Mouse (Mus musculus) G1E (cell line): Measurements from ENCODE around the gene Top1. TPM values are rescaled to one million over a fixed set of nuclear protein-coding genes. Genes with fewer than 3 reads are reported as not detected.

Source experiments
- ATAC-seq: 2 replicates; pipeline ENCODE4 v1.8.0; 2016; ENCODE audit warnings: mild to moderate bottlenecking; ENCODE audit not compliant: insufficient number of reproducible peaks, poor library complexity, low FRiP score, severe bottlenecking; ENCODE audit errors: extremely low read depth
- DNase-seq: peaks from one replicate; pipeline ENCODE4 v3.0.0; 2012; ENCODE audit warnings: low spot score
- H3K27me3 ChIP-seq: 2 replicates; pipeline ENCODE4 v1.6.1; 2012; ENCODE audit warnings: mild to moderate bottlenecking, low read length, inconsistent platforms; ENCODE audit not compliant: insufficient read depth
- H3K36me3 ChIP-seq: replicated peaks from 2 replicates; pipeline ENCODE3; 2012; ENCODE audit warnings: mild to moderate bottlenecking, inconsistent platforms
- H3K4me1 ChIP-seq: 2 replicates; pipeline ENCODE4 v1.6.1; 2012; ENCODE audit warnings: low read depth, low read length, inconsistent platforms, mixed read lengths; ENCODE audit not compliant: insufficient read depth
- H3K4me3 ChIP-seq: 2 replicates; pipeline ENCODE4 v1.5.1; 2012; ENCODE audit warnings: low read depth, mild to moderate bottlenecking, inconsistent platforms, low read length, moderate library complexity, mixed read lengths
- H3K9me3 ChIP-seq: replicated peaks from 2 replicates; pipeline ENCODE4 v1.6.1; 2012; ENCODE audit warnings: inconsistent platforms
- CTCF ChIP-seq: IDR thresholded peaks from 2 replicates; pipeline ENCODE4 v1.5.1; 2012; ENCODE audit warnings: low read depth, low read length, inconsistent platforms, mixed read lengths
- GATA1 ChIP-seq: IDR thresholded peaks from 2 replicates; pipeline ENCODE4 v1.6.1; 2012; ENCODE audit warnings: borderline replicate concordance, low read length, inconsistent platforms, mixed read lengths
- GATA2 ChIP-seq: IDR thresholded peaks from 2 replicates; pipeline ENCODE4 v1.6.1; 2012; ENCODE audit warnings: low read depth, low read length, inconsistent platforms, borderline replicate concordance
- POLR2AphosphoS5 ChIP-seq: IDR thresholded peaks from 2 replicates; pipeline ENCODE4 v1.6.1; 2012; ENCODE audit warnings: low read depth, low read length, inconsistent platforms; ENCODE audit not compliant: insufficient replicate concordance
- TAL1 ChIP-seq: conservative IDR thresholded peaks from 2 replicates; pipeline ENCODE4 v1.6.1; 2012; ENCODE audit warnings: low read depth, low read length, inconsistent platforms, mixed read lengths
- polyA plus RNA-seq: library from polyadenylated mRNA; stranded (reverse); fragments of >175 nt; gene quantifications from 2 replicates; pipeline ENCODE4 v1.2.3, GENCODE M21; 2012
- total RNA-seq, 2 experiments: library from RNA; stranded (forward) in 1 of 2; stranded (reverse) in 1 of 2; fragments of 200-1000 nt in 1 of 2; fragments of >200 nt in 1 of 2; fragmentation: Nextera tagmentation in 1 of 2; gene quantifications; 2 replicates each; pipeline ENCODE4 v1.2.3; 2014 to 2017

Gene Top1
- total and polyA plus RNA-seq, 3 experiments: 113 to 184 (median 136) TPM

- Histone ChIP-seq H3K4me3 (no peak overlapping the region), H3K36me3 (peaks cover 19% of the 10 kb centered on the region), H3K27me3 (no peaks in the 10 kb centered on the region), H3K4me1 (no peaks in the 10 kb centered on the region), H3K9me3 (no peaks in the 10 kb centered on the region)
- DNase-seq (no peak), ATAC-seq (no peak)
- TF ChIP-seq GATA2: no peak
- no peak for TF ChIP-seq POLR2AphosphoS5
- TF ChIP-seq TAL1: no peak
- TF ChIP-seq GATA1: no peak
- TF ChIP-seq CTCF: no peak
Measured at GRCm38 (mm10) chr2:160766371-160766771, 120.7 kb downstream of the Top1 start.

- Histone ChIP-seq H3K27me3 (no peaks in the 10 kb centered on the region), H3K36me3 (peaks cover 14% of the 10 kb centered on the region), H3K4me3 (no peak overlapping the region), H3K9me3 (no peaks in the 10 kb centered on the region), H3K4me1 (no peaks in the 10 kb centered on the region)
- no peak for TF ChIP-seq GATA1
- no peak for DNase-seq
- no peak for ATAC-seq
Measured at GRCm38 (mm10) chr2:160767201-160767600, 121.5 kb downstream of the Top1 start.

GRCm38 (mm10) chr2:160768097-160768695 is 122.5 kb downstream of the Top1 start:
- TF ChIP-seq GATA2 (no peak), GATA1 (no peak), POLR2AphosphoS5 (no peak), TAL1 (no peak), CTCF (no peak)
- no peaks in the 10 kb centered on the region for H3K27me3 ChIP-seq
- H3K4me1 ChIP-seq: no peaks in the 10 kb centered on the region
- H3K4me3 ChIP-seq: no peak overlapping the region
- H3K9me3 ChIP-seq: no peaks in the 10 kb centered on the region
- DNase-seq (no peak), ATAC-seq (no peak)
- H3K36me3 ChIP-seq: peaks cover 11% of the 10 kb centered on the region

- no peak for TF ChIP-seq GATA2
- TF ChIP-seq TAL1: no peak
- TF ChIP-seq CTCF: no peak
- TF ChIP-seq POLR2AphosphoS5: no peak
- TF ChIP-seq GATA1: no peak
Measured at GRCm38 (mm10) chr2:160768997-160769396, 123.3 kb downstream of the Top1 start.

GRCm38 (mm10) chr2:160770409-160770808 is 124.7 kb downstream of the Top1 start:
- H3K9me3 ChIP-seq: no peaks in the 10 kb centered on the region
- TF ChIP-seq CTCF: no peak
- H3K4me1 ChIP-seq: no peaks in the 10 kb centered on the region
- no peak for DNase-seq
- no peaks in the 10 kb centered on the region for H3K27me3 ChIP-seq
- no peak for ATAC-seq
- H3K4me3 ChIP-seq: no peak overlapping the region
- H3K36me3 ChIP-seq: peaks cover 8% of the 10 kb centered on the region

More at GRCm38 (mm10) chr2:160768997-160769396, 123.3 kb downstream of the Top1 start:
- Histone ChIP-seq H3K27me3 (no peaks in the 10 kb centered on the region), H3K9me3 (no peaks in the 10 kb centered on the region), H3K4me1 (no peaks in the 10 kb centered on the region), H3K36me3 (peaks cover 8% of the 10 kb centered on the region), H3K4me3 (no peak overlapping the region)
- DNase-seq (no peak), ATAC-seq (no peak)

- ATAC-seq (no peak), DNase-seq (no peak)
- Histone ChIP-seq H3K36me3 (peaks cover 8% of the 10 kb centered on the region), H3K4me1 (no peaks in the 10 kb centered on the region), H3K27me3 (no peaks in the 10 kb centered on the region), H3K9me3 (no peaks in the 10 kb centered on the region), H3K4me3 (no peak overlapping the region)
- TF ChIP-seq TAL1: no peak
- TF ChIP-seq GATA2: no peak
- no peak for TF ChIP-seq GATA1
- TF ChIP-seq CTCF: no peak
- no peak for TF ChIP-seq POLR2AphosphoS5
Measured at GRCm38 (mm10) chr2:160770871-160771270, 125.2 kb downstream of the Top1 start.
